Mouse (Mus musculus) limb, embryonic 15.5 days (tissue): ENCODE measurements at regions not wholly inside any gene's neighbourhood (a gene's known extent, or its start where the extent isn't known, plus 50 kb on each side); places are given as distances from the start of the nearest gene placed in this dataset.

Experiments used
- ATAC-seq: fragments of 200-750 bp; cut with Nextera tagmentation; 2 replicates; pipeline ENCODE4 v1.8.0; 2017; ENCODE audit warnings: low read depth, moderate TSS enrichment; ENCODE audit not compliant: insufficient number of reproducible peaks, low FRiP score, low TSS enrichment
- H3K27ac ChIP-seq: fragments of 300-500 bp; sonication (generic); 2 replicates; pipeline ENCODE4 v1.5.1; 2015; ENCODE audit warnings: moderate library complexity, mild to moderate bottlenecking, inconsistent platforms
- H3K27me3 ChIP-seq: fragments of 300-500 bp; sonication (generic); 2 replicates; pipeline ENCODE4 v1.6.1; 2015; ENCODE audit warnings: inconsistent platforms
- H3K36me3 ChIP-seq: fragments of 300-500 bp; sonication (generic); 2 replicates; pipeline ENCODE4 v1.6.1; 2015; ENCODE audit warnings: inconsistent platforms
- H3K4me1 ChIP-seq: fragments of 300-500 bp; sonication (generic); 2 replicates; pipeline ENCODE4 v1.6.1; 2015; ENCODE audit warnings: inconsistent platforms
- H3K4me2 ChIP-seq: fragments of 300-500 bp; sonication (generic); 2 replicates; pipeline ENCODE4 v1.6.1; 2015; ENCODE audit warnings: mild to moderate bottlenecking, inconsistent platforms
- H3K4me3 ChIP-seq: fragments of 300-500 bp; sonication (generic); 2 replicates; pipeline ENCODE4 v1.5.1; 2015; ENCODE audit warnings: mild to moderate bottlenecking, inconsistent platforms
- H3K9ac ChIP-seq: fragments of 300-500 bp; sonication (generic); 2 replicates; pipeline ENCODE4 v1.6.1; 2015; ENCODE audit warnings: inconsistent platforms
- H3K9me3 ChIP-seq: fragments of 300-500 bp; sonication (generic); 2 replicates; pipeline ENCODE4 v1.6.1; 2016; ENCODE audit warnings: inconsistent platforms
- WGBS: fragments of 180-500 bp; shearing (Covaris S2); methylation state at CpG from one replicate; pipeline ENCODE4 v1.1.7; 2015; 5-methylcytosine and 5-hydroxymethylcytosine counted together

DNA sequence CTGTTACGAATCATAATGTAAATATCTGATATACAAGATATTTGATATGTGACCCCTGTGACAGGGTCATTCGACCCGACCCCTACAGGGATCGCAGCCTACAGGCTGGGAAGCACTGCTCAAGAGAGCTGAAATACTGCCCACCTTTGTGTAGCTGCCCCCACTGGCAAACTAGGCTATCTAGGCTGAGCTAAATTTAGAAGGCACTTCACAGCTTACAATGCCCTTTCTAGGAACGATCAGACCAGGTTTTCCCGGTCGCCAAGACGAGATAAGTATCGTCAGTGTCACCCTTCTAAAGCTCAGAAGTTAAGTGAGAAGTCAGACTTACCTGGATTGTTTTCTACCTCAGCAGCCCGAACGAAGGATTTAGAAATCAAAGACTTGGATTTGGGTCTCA lies 71.9 kb upstream of the Ptgfrn start:
- Histone ChIP-seq H3K9ac (no peak overlapping the region), H3K4me2 (no peak overlapping the region), H3K4me3 (no peak overlapping the region), H3K9me3 (no peaks in the 10 kb centered on the region), H3K36me3 (no peaks in the 10 kb centered on the region), H3K27me3 (no peaks in the 10 kb centered on the region), H3K4me1 (no peaks in the 10 kb centered on the region), H3K27ac (no peak overlapping the region)
- 86% methylated on average over 11 of the region's 11 CpGs for WGBS
- no peak for ATAC-seq

DNA sequence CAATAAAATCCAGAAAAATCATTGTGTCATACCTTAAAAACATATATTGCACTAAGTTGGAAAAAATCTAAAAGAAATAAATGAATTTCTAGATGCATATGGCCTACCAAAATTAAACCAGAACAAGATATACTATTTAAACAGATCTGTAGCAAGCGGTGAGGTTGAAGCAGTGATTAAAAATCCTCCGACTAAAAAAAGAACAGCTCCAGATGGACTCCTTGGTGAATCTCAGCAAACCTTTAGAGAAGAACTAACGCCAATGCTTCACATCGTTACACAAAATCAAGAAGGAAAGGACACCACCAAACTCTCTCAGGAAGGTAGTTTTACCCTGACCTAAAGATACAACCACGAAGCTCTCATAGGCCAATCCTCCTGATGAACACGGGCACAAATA lies 63.9 kb upstream of the Ptgfrn start:
- no peaks in the 10 kb centered on the region for H3K36me3 ChIP-seq
- H3K4me3 ChIP-seq, result no peak overlapping the region
- no peaks in the 10 kb centered on the region for H3K4me1 ChIP-seq
- no peak overlapping the region for H3K4me2 ChIP-seq
- no peaks in the 10 kb centered on the region for H3K9me3 ChIP-seq
- no peak overlapping the region for H3K27ac ChIP-seq
- WGBS, result 85% methylated on average over 6 of the region's 6 CpGs
- ATAC-seq, result no peak
- H3K9ac ChIP-seq, result no peak overlapping the region
- no peaks in the 10 kb centered on the region for H3K27me3 ChIP-seq

DNA sequence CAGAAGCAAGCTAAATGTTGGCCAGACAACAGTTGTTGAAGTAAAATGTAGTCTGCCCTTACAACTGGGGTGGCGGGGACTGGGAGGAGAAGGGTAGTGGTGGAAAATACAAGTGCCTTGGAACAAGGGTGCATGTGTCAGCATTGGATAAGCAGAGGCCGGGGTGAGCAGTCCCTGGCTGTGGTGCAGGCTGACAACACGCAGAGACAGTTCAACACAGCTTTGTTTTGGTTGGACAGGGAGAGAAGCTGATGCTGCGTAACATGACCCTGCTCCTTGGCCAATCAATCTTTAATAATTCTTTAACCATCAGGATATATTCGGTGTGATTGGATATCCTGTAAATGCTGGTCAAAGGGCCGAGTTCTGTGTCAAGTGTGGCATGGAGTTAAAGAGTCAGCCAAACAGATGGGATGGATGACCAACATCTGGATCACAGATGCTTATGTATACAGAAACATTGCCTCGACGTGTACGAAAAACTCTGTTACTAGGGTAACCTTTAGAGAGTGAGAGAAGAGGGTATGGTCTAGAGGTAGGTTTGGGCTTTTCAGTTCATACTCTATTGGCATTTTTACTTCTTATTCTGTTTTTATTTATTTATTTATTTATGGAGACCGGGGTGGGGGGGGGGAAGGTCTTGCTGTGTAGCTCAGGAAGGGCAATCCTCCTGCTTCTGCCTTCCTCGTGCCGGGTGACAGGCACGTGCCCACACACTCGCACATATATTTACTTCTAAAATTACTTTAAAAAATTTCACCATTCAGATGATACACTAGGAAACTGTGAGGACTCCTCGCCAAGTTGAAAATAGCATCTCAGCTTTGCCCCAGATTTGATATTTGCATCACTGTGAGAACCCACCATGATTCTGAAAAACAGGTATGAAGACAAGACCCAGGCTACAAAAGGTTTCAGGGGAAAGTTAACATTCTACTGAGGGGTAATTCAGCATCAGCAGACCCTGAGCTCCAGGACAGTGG lies 60.2 kb upstream of the Ptgfrn start:
- Histone ChIP-seq H3K36me3 (no peaks in the 10 kb centered on the region), H3K27me3 (no peaks in the 10 kb centered on the region), H3K4me2 (no peak overlapping the region), H3K4me1 (no peaks in the 10 kb centered on the region), H3K9ac (no peak overlapping the region), H3K27ac (no peak overlapping the region), H3K9me3 (no peaks in the 10 kb centered on the region), H3K4me3 (no peak overlapping the region)
- ATAC-seq, result no peak
- WGBS, result 64% methylated on average over 15 of the region's 15 CpGs

DNA sequence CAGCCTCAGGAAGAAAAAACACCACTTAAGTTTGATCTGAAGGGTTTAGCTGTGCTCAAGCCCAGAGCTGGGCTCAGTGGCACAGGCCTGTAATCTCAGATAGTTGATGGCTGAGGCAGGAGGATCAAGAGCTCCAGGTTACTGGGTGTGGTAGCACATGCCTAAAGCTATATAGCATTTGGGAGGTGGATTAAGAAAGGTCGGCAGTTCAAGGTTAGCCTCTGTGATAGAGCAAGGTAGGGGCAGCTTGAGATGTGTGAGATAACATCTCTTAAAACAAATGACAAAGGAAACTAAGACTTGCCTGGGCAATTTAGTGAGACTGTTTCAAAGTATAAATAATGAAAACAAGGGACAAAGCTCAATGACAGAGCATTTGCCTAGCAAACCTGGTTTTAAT lies 56.9 kb upstream of the Ptgfrn start:
- H3K4me1 ChIP-seq, result peaks cover 16% of the 10 kb centered on the region

DNA sequence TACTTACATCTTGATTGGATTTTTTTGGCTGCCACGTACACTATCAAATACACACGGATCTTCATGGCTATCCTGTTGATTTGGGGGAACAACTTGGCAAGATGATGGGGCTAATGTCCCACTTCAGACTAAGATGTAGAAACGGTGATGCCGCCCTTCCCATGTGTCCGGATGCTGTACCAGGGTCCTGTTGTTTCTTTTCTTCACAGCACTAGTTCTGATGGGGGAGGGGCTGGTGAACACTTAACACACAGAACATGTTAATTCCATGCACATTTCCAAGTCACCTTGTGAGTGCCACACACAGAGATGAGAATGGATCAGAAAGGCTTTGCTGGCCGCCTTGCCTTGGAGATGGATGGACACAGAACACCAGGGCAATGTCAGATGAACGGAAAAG lies 56.5 kb upstream of the Ptgfrn start:
- Histone ChIP-seq H3K9ac (no peak overlapping the region), H3K4me3 (no peak overlapping the region), H3K36me3 (no peaks in the 10 kb centered on the region), H3K4me1 (peaks cover 21% of the 10 kb centered on the region), H3K27ac (no peak overlapping the region), H3K4me2 (no peak overlapping the region), H3K9me3 (no peaks in the 10 kb centered on the region), H3K27me3 (no peaks in the 10 kb centered on the region)
- ATAC-seq, result no peak
- WGBS, result 91% methylated on average over 7 of the region's 7 CpGs

More for the DNA sequence above, 56.9 kb upstream of the Ptgfrn start:
- Histone ChIP-seq H3K27ac (no peak overlapping the region), H3K9ac (no peak overlapping the region), H3K4me2 (no peak overlapping the region), H3K4me3 (no peak overlapping the region), H3K9me3 (no peaks in the 10 kb centered on the region), H3K27me3 (no peaks in the 10 kb centered on the region), H3K36me3 (no peaks in the 10 kb centered on the region)
- 65% methylated on average over 1 of the region's 1 CpGs for WGBS
- ATAC-seq, result no peak

DNA sequence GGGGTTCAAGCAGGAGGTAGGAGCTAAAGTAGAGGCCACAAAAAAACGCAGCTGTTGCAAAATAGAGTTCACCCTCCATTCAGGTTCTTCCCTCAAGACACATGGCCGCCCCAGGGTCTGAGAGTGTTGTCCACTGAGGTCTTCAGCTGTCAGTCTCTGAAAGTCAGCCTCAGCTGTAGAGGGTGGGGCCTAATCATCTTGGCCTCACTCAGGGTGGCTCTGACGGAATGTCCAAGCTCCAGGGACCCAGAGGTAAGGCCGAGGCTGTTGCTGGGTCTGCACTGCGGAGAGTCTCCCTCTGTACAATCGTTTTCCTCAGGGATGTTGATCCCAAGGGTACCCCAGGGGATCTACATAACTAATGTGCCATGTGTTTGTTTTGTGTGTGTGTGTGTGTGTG lies 55.2 kb upstream of the Ptgfrn start:
- H3K9me3 ChIP-seq, result no peaks in the 10 kb centered on the region
- no peak overlapping the region for H3K4me2 ChIP-seq
- no peak overlapping the region for H3K9ac ChIP-seq
- no peak overlapping the region for H3K4me3 ChIP-seq
- no peaks in the 10 kb centered on the region for H3K27me3 ChIP-seq
- no peak overlapping the region for H3K27ac ChIP-seq
- H3K4me1 ChIP-seq, result peaks cover 34% of the 10 kb centered on the region
- H3K36me3 ChIP-seq, result no peaks in the 10 kb centered on the region
- 55% methylated on average over 6 of the region's 6 CpGs for WGBS
- no peak for ATAC-seq

DNA sequence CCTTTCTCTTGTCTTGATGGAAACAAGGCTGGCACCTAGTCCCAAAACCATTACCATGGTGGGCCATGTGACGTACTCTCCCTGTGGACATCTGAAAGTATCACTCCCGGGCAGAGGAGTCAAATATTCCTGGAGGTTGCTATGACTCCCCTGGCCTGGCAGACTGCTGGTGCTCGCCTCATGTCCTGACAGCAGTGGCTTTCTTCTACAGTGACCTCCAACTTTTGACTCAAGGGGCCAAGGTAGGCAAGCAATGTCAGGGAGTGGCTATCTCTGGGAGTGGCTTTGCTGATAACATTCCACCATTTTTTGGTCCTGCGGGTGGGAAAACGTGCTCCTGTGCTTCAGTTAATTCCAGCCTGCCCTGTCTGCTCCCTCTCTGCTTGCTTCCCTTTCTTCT lies 54.7 kb upstream of the Ptgfrn start:
- H3K36me3 ChIP-seq, result no peaks in the 10 kb centered on the region
- peaks cover 36% of the 10 kb centered on the region for H3K4me1 ChIP-seq
- no peak overlapping the region for H3K4me3 ChIP-seq
- H3K4me2 ChIP-seq, result no peak overlapping the region
- H3K27me3 ChIP-seq, result no peaks in the 10 kb centered on the region
- no peak for ATAC-seq
- H3K9me3 ChIP-seq, result no peaks in the 10 kb centered on the region
- no peak overlapping the region for H3K9ac ChIP-seq
- WGBS, result 79% methylated on average over 5 of the region's 5 CpGs
- H3K27ac ChIP-seq, result no peak overlapping the region

DNA sequence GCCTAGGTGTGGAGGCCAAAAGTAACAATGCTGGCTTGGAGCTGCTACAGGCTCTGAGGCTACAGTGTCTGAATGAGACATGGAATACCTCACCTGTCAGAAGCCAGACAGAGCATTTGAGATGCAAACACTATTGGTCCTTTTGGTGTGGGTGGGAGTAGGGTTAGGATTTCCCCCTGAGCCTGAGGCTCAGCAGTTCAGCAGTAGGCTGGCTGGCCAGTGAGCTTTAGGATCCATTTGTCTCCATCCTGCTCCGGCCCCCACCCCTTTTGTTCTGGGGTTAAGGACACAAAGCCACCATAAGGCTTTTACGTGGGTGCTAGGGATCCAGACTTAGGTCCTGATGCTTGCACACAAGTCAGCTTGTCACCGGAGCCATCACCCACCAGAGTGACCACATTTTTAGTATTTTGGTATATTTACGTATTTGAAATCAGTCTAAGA lies 53.9 kb upstream of the Ptgfrn start:
- ATAC-seq, result no peak
- Histone ChIP-seq H3K27ac (no peak overlapping the region), H3K9ac (no peak overlapping the region), H3K27me3 (no peaks in the 10 kb centered on the region), H3K9me3 (no peaks in the 10 kb centered on the region), H3K36me3 (no peaks in the 10 kb centered on the region), H3K4me1 (peaks cover 36% of the 10 kb centered on the region), H3K4me2 (no peak overlapping the region), H3K4me3 (no peak overlapping the region)
- 77% methylated on average over 4 of the region's 4 CpGs for WGBS

DNA sequence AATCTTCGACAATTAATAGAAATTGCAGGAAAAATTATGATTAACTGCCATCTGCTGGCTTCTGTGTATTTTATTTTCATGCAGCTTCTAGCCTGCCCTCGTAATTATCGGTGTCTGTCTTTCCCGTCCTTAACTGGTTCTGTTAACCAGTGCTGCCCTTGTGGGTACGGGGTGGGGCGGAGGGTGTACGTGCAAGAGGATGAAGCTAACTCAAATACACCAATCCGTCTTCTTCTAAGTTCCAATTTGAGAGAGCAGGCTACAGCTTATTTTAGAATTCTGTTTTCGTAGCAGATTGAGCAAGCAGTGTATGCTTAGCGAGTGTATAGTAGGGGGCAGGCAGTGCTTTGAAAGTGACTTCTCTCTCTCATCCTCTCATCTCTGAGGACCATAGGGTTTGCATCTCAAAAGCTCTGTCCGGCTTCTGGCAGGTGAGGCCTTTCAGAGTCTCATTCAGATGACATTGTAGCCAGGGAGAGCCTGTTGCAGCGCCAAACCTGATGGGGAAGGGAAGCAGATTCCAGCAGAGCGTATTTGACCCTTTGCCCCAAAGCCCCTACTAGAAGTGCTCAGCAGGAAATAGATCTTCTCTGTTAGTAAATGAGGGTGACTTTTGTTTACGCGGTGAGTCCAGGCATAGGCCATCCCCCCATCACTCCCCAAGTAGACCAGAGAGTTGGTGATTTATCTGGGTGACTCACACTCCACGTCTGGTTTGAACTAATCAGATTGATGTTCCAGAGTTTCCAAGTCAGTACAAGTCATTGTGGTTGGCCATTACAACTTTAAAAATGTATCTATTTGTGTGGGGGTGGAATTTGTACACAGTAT lies 53.3 kb upstream of the Ptgfrn start:
- Histone ChIP-seq H3K9ac (no peak overlapping the region), H3K9me3 (no peaks in the 10 kb centered on the region), H3K4me1 (peaks cover 36% of the 10 kb centered on the region), H3K4me2 (peak overlapping the region; percentile 37; the same call in 1 of the 2 replicates), H3K27ac (peak overlapping the region; percentile 89), H3K4me3 (no peak overlapping the region), H3K27me3 (no peaks in the 10 kb centered on the region), H3K36me3 (no peaks in the 10 kb centered on the region)
- 36% methylated on average over 16 of the region's 16 CpGs for WGBS
- ATAC-seq, result no peak

DNA sequence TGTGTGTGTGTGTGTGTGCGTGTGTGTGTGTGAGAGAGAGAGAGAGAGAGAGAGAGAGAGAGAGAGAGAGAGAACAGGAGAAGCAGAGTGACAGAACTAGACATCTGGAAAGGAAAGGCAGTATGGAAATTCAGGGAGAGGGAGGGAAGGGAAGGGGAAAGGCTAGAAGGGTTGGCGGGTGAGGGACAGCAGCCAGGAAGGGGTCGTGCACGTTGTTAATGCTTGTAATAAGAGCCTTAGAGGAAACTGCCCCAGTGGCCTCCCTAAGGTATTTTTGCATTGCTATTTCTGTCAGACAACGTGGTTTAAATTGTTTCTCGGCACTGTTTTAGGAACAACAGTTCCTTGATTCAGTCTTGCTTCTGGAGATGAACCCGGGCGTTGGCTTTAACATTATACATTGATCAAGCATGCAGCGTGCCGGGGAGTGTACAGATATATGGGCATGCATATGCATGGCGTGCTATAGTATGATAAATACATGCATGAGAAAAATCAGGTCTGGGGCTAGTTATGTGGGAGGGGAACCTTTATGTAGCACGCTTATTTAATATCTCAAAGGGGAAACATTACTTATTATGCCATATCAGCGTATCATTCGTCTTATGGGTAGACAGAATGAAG lies 52.6 kb upstream of the Ptgfrn start:
- H3K36me3 ChIP-seq, result no peaks in the 10 kb centered on the region
- no peak overlapping the region for H3K4me3 ChIP-seq
- H3K4me2 ChIP-seq, result peak overlapping the region; percentile 37
- H3K9me3 ChIP-seq, result no peaks in the 10 kb centered on the region
- no peak overlapping the region for H3K9ac ChIP-seq
- peak; percentile 66; the same call in 1 of the 2 replicates for ATAC-seq
- peak overlapping the region; percentile 89 for H3K27ac ChIP-seq
- WGBS, result 17% methylated on average over 14 of the region's 14 CpGs
- H3K4me1 ChIP-seq, result peaks cover 36% of the 10 kb centered on the region
- H3K27me3 ChIP-seq, result no peaks in the 10 kb centered on the region

DNA sequence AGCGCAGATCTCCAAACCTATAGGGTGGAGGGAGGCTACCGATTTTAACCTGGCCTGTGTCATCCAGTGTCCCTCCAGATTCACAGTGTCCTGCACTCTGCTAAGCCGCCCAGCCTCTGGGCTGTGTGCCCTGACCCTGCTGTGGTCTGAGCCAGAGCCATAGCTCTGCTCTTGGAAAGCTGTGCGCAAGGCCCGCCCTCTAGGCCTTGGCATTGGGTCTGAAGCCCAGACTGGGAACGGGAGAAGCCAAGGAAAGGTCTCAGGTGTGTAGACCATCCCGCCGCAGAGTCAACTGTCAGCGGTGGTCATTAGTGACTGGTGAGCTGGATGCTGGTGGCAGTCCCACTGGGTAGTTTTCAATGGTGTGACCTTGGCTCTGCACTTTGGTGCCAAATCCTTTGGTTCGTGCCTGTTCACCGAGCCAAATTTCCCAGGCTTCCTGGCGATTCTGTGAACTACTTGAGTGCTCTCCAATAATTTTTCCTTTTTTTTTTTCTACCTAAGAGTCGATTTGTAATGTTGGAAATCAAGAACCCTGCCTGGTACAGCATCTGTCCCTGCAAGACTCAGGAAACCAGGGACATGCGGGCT lies 52.0 kb upstream of the Ptgfrn start:
- H3K27ac ChIP-seq, result peak overlapping the region; percentile 89
- no peaks in the 10 kb centered on the region for H3K27me3 ChIP-seq
- no peaks in the 10 kb centered on the region for H3K9me3 ChIP-seq
- H3K4me1 ChIP-seq, result peaks cover 36% of the 10 kb centered on the region
- H3K9ac ChIP-seq, result no peak overlapping the region
- peak overlapping the region; percentile 11; the same call in 1 of the 2 replicates for H3K4me3 ChIP-seq
- no peaks in the 10 kb centered on the region for H3K36me3 ChIP-seq
- WGBS, result 18% methylated on average over 14 of the region's 14 CpGs
- peak overlapping the region; percentile 37 for H3K4me2 ChIP-seq
- peak; percentile 76 for ATAC-seq
